Mouse (Mus musculus) kidney, postnatal 36 days (tissue): ENCODE measurements around the gene Tanc2.

ENCODE experiments used
- DNase-seq, 2 experiments: peaks; one replicate each; pipeline ENCODE4 v3.0.0; 2021 to 2022; ENCODE audit warnings: mixed read lengths in 2 of 2

Gene Tanc2

GRCm38 (mm10) chr11:105927065-105928030 is 337.6 kb downstream of the Tanc2 start:
- DNase-seq: peak; percentile 71 to 82

DNA sequence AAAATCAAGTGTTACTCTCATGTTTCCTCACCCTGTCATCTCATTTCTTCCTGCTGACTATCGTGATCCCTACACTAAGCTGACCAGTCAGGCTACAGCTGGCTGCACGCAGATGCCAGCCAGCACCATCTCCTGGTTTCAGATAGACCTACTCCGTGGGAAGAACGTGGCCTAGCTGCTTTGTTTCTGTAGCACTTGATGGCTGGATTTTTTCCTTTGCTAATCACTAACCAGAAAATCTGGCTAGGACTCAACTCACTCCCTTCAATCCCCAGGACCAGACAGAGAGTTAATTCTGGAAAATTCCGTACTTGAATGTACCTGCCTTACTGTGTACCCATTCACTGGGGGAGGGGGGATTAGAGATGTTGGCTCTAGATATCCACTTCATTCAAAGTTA is 338.4 kb downstream of the Tanc2 start:
- DNase-seq: peak in 1 of 2 experiments; percentile 24

- DNase-seq: no peak
These were observed 341.6 kb downstream of the Tanc2 start for GRCm38 (mm10) chr11:105931380-105931779.

DNA sequence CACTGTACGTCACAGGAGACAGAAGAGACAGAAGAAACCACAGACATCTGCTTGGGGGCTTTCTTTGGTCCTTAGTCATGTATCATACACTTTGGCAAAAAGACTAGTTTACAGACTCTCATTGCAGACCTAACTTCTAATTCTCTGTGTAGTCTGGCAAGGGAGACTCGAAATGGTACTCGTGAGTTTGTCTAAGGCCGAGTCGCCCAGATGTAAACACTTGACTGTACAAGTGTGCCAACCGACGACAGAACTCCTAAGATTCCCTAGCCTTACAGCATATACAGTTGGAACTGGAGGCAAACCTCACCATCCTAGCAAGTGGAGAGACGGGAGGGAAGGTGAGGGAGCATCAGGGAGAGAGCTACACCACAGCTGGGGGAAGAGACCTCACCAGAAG is 344.0 kb downstream of the Tanc2 start:
- DNase-seq: no peak

GRCm38 (mm10) chr11:105934303-105934711 is 344.5 kb downstream of the Tanc2 start:
- DNase-seq: no peak

DNA sequence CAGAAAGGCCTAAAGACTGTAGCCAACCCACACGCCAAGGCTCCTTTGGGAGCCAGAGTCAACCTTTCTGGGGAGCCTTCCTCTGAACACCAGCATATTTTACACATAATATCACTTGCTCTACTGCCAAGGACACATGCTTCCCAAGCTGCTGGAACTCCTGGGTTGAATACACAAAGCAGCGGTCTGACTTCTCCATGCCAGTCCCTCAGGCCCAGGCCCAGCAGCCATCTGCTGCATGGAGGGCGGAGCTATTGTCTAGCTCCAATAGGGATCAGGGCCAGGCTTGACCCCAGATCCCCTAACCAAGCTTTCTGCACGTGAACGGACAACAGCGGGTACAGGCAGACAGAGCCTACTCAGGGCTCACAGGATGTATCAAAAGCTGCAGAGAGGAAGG is 345.0 kb downstream of the Tanc2 start:
- no peak for DNase-seq

- no peak for DNase-seq
These were observed 345.7 kb downstream of the Tanc2 start for GRCm38 (mm10) chr11:105935496-105935895.

DNA sequence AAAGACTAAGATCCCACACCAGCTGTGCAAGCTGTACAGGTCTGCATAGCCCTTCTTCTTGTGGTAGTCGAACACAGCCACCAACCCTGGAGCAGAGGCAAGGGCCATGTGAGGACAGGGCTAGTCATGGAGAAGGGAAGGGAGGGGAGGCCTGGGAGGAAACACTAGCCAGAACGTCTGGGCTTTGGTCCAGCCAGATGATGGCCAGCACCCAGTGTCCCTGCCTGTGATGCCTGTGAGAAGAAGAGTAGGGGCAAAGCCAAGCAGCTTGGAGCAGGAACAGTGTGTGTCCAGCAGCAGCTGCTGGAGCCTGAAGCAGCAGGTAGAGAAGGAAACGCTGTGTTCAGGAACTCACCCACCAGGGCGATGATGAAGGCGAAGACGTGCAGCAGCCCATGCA is 346.4 kb downstream of the Tanc2 start:
- DNase-seq: peak in 1 of 2 experiments; percentile 71

GRCm38 (mm10) chr11:105936974-105937373 is 347.2 kb downstream of the Tanc2 start:
- no peak for DNase-seq

DNA sequence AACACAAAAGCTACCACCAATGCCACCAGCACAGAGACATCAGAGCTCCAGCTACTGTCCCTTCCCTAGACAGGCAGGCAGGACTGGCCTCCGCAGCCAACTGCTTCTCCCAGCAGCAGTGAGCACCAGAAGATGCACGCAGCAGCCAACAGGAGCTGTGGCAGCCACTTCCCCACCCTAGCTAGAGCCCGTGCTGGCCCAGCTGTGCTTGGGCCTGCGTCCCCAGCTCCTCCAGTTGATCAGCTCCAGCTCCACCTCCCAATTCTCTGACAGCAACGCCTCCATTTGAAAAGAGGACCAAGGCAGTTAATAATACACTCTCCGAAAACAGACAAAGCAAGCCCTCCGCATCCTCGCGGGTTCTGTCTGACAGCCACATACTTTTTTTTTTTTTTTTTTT is 349.0 kb downstream of the Tanc2 start:
- DNase-seq: no peak

- no peak for DNase-seq
These were observed 352.2 kb downstream of the Tanc2 start for GRCm38 (mm10) chr11:105941973-105942372.

DNA sequence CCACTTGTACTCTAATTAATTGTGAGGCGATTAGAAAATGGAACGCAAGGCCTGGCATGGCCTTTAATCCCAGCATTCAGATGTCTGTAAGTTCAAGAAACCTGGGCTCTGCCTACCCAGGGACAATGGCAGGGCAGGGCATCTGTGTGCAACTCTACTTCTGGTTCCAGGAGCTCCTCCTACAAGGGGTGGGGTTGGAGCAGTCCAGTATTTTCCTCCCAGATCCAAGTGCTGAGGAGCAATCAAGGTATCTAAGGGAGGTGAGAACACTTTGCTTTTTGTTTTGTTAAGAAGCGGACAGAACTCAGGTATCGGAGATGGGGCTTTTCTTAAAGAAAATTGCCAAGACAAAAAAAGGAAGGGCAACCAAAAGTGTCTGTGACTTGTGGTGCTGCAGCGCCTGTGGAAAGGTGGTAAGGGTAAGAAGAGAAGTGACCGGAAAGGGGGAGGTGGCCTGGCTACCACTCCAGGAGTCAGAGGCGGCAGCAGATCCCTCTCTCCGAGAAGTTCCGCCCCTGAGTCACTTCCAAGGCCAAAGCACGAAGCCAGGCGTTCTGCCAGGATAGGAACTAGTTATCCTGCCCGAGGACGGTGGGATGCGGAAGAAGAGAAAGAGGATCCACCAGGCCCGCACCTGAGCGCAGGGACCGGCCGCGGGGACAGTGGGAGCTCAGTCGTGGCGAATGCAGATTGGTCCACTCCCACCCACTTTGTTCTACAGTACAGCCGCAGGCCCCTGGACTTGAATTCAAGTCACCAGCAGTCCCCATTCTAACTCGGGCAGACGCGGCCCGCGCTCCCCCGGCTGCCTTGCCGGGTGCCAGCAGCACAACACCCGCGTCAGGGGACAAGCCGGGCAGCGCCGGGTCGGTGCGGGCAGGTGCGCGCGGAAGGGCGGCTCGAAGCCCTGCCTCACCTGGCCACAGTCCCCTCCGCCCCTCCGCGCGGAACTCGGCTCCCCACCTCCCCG is 353.6 kb downstream of the Tanc2 start:
- peak; percentile 55 to 66 for DNase-seq

GRCm38 (mm10) chr11:105944126-105944621 is 354.4 kb downstream of the Tanc2 start:
- DNase-seq: peak; percentile 84 to 90

DNA sequence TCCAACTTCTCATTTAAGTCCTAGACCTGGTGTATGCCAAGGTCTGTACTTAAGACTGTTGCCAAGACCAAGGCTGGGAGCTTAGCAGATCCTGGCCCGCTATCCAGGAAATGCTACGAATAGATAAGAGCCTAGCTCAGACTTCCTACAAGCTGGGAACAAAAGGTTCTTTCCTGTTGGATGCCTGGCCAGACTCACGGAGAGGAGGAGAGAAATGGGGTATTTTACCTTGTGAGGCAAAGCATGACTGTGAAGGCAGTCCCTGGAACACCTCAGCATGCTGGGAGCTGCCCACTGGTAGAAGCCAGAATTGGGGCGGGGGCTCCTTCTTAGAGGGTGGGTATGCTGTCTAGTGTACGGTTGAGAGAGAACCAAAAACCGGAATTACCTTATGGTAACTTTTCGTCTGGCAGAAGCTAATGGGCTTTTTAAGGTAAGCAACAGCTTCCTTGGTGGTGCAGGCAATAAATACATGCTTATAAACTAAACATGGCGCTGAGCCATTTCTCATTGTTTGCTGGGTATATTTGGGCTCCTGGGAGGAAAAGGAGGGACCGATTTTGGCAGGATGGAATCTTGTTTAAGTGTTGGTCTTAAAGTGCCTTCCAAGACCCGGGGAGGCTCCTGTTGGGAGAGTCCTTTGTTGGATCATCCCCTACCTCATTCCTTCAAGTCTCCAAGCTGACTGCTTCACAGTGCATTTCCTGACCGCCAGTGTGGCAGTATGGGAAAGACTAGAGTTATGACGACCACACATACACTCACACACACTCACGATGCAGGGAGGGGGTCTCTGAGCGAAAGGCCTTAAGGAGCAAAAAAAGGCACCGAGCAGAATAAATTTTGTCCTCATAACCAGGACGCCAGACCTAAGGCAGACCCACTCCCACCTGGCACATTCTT is 355.2 kb downstream of the Tanc2 start:
- DNase-seq: peak; percentile 49 to 63

- no peak for DNase-seq
These were observed 356.9 kb downstream of the Tanc2 start for GRCm38 (mm10) chr11:105946694-105947154.

DNA sequence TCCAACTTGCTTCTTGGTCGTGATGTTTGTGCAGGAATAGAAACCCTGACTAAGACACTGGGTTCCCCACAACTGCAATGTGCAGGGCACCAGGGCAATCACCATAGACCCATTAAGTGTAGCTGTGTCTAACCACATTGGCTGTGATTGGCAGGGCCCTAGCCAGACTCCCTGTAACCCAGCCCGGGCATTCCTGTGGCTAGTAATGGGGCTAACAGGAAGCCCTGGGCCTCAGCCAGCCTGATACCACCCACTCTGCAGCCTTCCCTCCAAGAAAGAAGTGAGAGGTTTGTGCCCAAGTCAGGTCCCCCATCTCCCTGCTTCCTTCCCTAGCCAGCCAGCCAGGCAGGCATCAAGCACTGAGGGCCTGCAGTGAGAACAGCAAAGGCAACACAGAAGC is 358.5 kb downstream of the Tanc2 start:
- no peak for DNase-seq

DNA sequence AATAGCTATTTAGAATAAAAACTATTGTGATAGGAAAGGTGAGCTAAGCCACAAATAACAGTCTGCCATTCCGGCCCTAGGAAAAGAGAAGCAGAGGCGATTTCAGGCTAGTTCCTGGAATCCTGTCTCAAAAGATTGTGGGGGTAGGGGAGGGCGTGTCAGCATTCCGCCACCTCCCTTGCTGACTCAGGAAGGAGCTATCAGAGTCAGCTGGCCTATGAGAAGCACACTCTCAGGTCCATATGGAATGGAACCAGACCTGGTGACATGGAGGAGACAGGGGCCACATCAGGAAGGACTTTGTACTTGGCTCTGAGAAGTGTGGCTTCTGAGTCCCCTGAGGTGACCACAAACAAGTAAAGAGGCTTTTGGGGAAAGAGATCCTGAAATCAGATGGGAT is 360.7 kb downstream of the Tanc2 start:
- no peak for DNase-seq

GRCm38 (mm10) chr11:105951601-105952044 is 361.8 kb downstream of the Tanc2 start:
- DNase-seq: peak; percentile 63 to 70

DNA sequence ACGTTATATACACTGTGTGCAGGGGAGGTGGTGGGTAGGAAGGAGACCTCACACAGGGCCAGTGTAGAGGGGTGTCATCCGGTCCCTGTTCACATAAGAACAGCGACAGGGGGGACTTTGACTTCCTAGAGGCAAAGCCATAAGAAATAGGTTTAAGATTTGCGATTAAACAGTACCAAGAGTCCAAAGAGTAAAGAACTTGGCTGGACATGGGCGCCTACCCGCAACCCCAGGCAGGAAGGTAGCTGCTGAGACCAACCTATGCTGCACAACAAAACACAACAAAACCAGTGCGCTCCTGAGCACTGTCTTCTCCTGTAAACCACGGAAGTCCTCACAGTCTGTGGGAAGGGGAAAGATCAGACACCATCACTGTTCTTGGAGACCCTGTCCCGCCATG is 362.3 kb downstream of the Tanc2 start:
- peak; percentile 48 to 54 for DNase-seq

- no peak for DNase-seq
These were observed 363.2 kb downstream of the Tanc2 start, which contains the start of gene Cyb561 for GRCm38 (mm10) chr11:105952911-105953386. Gene Cyb561 (minus strand): TSS chr11:105953336.

DNA sequence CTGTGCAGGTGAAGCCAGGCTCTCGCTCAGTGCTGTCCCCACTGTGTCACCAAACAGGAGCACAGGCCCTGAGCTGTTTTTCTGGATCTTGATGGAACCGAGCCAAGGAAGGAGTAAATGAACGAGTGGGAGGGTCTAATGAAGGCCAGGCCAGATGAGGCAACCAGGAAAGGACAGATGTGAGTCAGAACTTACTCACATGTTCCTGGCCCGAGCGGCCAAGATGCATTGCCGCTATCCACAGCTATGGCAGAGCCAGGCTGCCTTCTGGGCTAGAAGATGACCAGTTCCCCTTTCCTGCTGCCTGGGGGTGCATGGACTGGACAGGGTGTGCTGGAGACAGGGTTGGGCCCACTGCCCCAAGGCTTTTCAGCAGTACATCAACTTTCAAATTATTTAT is 363.6 kb downstream of the Tanc2 start:
- DNase-seq: no peak
